Mouse (Mus musculus) myocyte (in vitro differentiated cells): ENCODE data around the gene Prom1. TPM values are rescaled to one million over a fixed set of nuclear protein-coding genes. Genes with fewer than 3 reads are reported as not detected.

Experiments
- H3K27me3 ChIP-seq: one replicate; pipeline ENCODE4 v1.6.1; 2011; ENCODE audit not compliant: control insufficient read depth, insufficient read depth, insufficient read length
- H3K36me3 ChIP-seq: one replicate; pipeline ENCODE4 v1.6.1; 2011; ENCODE audit not compliant: control insufficient read depth, insufficient read depth
- H3K4me2 ChIP-seq: one replicate; pipeline ENCODE4 v1.6.1; 2011; ENCODE audit warnings: low read depth, control low read depth
- H3K4me3 ChIP-seq: one replicate; pipeline ENCODE4 v1.5.1; 2011; ENCODE audit warnings: mild to moderate bottlenecking, control low read depth, moderate library complexity
- H3K79me2 ChIP-seq: one replicate; pipeline ENCODE4 v1.6.1; 2011; ENCODE audit not compliant: control insufficient read depth, insufficient read depth
- H3ac ChIP-seq: one replicate; pipeline ENCODE4 v1.6.1; 2011; ENCODE audit not compliant: control insufficient read depth, insufficient read length
- CEBPB ChIP-seq: IDR thresholded peaks from 2 replicates; pipeline ENCODE4 v1.6.1; 2011; ENCODE audit warnings: mild to moderate bottlenecking, moderate library complexity; ENCODE audit not compliant: poor library complexity, insufficient read depth, severe bottlenecking
- E2F4 ChIP-seq: IDR thresholded peaks from one replicate; pipeline ENCODE4 v1.6.1; 2011; ENCODE audit warnings: mild to moderate bottlenecking, control low read depth, moderate library complexity; ENCODE audit not compliant: insufficient read depth
- MAX ChIP-seq: IDR thresholded peaks from one replicate; pipeline ENCODE4 v1.6.1; 2011; ENCODE audit warnings: low read depth, mild to moderate bottlenecking, control low read depth
- MYOD1 ChIP-seq, 3 experiments: IDR thresholded peaks; one replicate each; pipeline ENCODE4 v1.6.1; 2011; ENCODE audit warnings: control low read depth in 2 of 3, low read depth in 2 of 3, mild to moderate bottlenecking in 2 of 3, moderate library complexity in 1 of 3; ENCODE audit not compliant: insufficient read length in 2 of 3, control insufficient read depth in 1 of 3
- MYOG ChIP-seq, 3 experiments: IDR thresholded peaks; one replicate each; pipeline ENCODE4 v1.6.1; 2011; ENCODE audit warnings: control low read depth in 2 of 3, low read depth in 2 of 3, mild to moderate bottlenecking in 2 of 3; ENCODE audit not compliant: insufficient read length in 2 of 3, control insufficient read depth in 1 of 3, insufficient read depth in 1 of 3
- POLR2A ChIP-seq: IDR thresholded peaks from one replicate; pipeline ENCODE4 v1.6.1; 2011; ENCODE audit warnings: low read depth, mild to moderate bottlenecking, control low read depth, moderate library complexity; ENCODE audit not compliant: insufficient read length
- POLR2AphosphoS2 ChIP-seq: IDR thresholded peaks from one replicate; pipeline ENCODE4 v1.6.1; 2011; ENCODE audit warnings: low read depth, control low read depth; ENCODE audit not compliant: insufficient read length
- REST ChIP-seq: IDR thresholded peaks from one replicate; pipeline ENCODE4 v1.6.1; 2011; ENCODE audit warnings: mild to moderate bottlenecking, control low read depth, moderate library complexity; ENCODE audit not compliant: insufficient read depth, insufficient read length
- SRF ChIP-seq: IDR thresholded peaks from one replicate; pipeline ENCODE4 v1.6.1; 2011; ENCODE audit warnings: low read depth; ENCODE audit not compliant: control insufficient read depth, insufficient read length
- TCF12 ChIP-seq: IDR thresholded peaks from one replicate; pipeline ENCODE4 v1.6.1; 2011; ENCODE audit warnings: mild to moderate bottlenecking, control low read depth; ENCODE audit not compliant: poor library complexity, insufficient read depth, severe bottlenecking
- TCF3 ChIP-seq: IDR thresholded peaks from one replicate; pipeline ENCODE4 v1.6.1; 2011; ENCODE audit warnings: low read depth, control low read depth; ENCODE audit not compliant: insufficient read length
- USF1 ChIP-seq: IDR thresholded peaks from one replicate; pipeline ENCODE4 v1.6.1; 2011; ENCODE audit warnings: low read depth, mild to moderate bottlenecking, control low read depth, moderate library complexity
- polyA plus RNA-seq: library from polyadenylated mRNA; unstranded; fragments of >200 nt; fragmentation: generic; extraction: Trizol; gene quantifications from one replicate; pipeline ENCODE4 v1.2.1, GENCODE M21; 2012; ENCODE audit warnings: missing spikeins

Gene Prom1
- polyA plus RNA-seq, 1 experiment = not detected

GRCm38 (mm10) chr5:43981620-43982019 is 120.2 kb downstream of the Prom1 start, which contains the start of gene Fgfbp1:
Gene Fgfbp1, minus strand, starts transcription at chr5:43981779.
- TF ChIP-seq POLR2A = no peak
- no peak for TF ChIP-seq E2F4
- TF ChIP-seq MYOG (IDR thresholded peaks at IDR 0.05; ENCODE audit: control insufficient read depth in 1 of 3, insufficient read depth in 1 of 3, insufficient read length in 2 of 3, low read depth in 2 of 3) = no peak
- TF ChIP-seq TCF12 = no peak
- no peak for TF ChIP-seq MAX
- TF ChIP-seq USF1 = no peak
- no peak for TF ChIP-seq SRF
- TF ChIP-seq POLR2AphosphoS2 = no peak
- no peak for TF ChIP-seq TCF3
- no peak for TF ChIP-seq CEBPB
- TF ChIP-seq MYOD1 (IDR thresholded peaks at IDR 0.05; ENCODE audit: control insufficient read depth in 1 of 3, insufficient read length in 2 of 3, low read depth in 2 of 3) = no peak
- TF ChIP-seq REST = no peak
- H3ac ChIP-seq = no peak within 1 kb of the TSS
- no peak within 1 kb of the TSS for H3K4me3 ChIP-seq
- H3K36me3 ChIP-seq = no peaks in the 10 kb centered on the region
- no peak within 1 kb of the TSS for H3K4me2 ChIP-seq
- no peaks in the 10 kb centered on the region for H3K27me3 ChIP-seq
- H3K79me2 ChIP-seq = no peaks in the 10 kb centered on the region

- TF ChIP-seq E2F4 = no peak
- H3ac ChIP-seq = no peak overlapping the region
Measured at GRCm38 (mm10) chr5:43980397-43980796, 121.4 kb downstream of the Prom1 start.

DNA sequence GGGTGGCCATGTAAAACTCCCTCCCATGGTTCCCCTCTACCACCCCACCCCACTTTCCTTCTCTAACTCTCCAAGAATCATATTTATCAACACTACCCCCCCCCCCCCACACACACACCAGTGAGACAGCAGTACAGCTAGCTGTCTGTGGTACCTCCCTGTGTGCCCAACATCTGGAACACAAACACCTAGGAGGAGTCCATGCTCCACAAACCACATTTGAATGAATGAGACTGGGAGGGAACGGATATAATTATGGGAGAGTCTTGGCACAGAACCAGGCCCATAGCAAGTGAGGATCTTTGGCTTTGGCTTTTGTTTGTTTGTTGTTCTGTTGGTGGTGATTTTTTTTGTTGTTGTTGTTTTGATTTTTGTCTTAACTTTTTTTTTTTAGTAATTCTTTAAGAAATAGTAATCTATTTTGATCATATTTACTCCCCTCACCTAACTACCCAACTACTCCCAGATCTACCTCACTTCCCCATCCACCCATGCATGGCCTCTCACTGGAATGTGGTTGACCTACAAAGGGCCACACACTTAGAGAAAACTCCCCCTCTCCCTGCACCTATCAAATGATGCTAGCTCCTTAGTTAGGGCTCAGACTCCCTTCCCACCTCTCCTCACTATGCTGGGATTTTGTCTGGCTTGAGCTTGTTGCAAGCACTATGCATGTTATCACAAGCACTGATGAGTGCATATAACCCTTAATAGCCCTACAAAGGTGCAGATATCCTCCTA is 124.8 kb downstream of the Prom1 start:
- TF ChIP-seq TCF3 (no peak), POLR2AphosphoS2 (no peak), MYOD1 (IDR thresholded peaks at IDR 0.05; ENCODE audit: control insufficient read depth in 1 of 3, insufficient read length in 2 of 3, low read depth in 2 of 3) (no peak), SRF (no peak), TCF12 (no peak)
- Histone ChIP-seq H3K27me3 (no peaks in the 10 kb centered on the region), H3K4me3 (no peak overlapping the region), H3K36me3 (no peaks in the 10 kb centered on the region), H3K4me2 (no peak overlapping the region), H3K79me2 (no peaks in the 10 kb centered on the region), H3ac (no peak overlapping the region)

More at GRCm38 (mm10) chr5:43980397-43980796, 121.4 kb downstream of the Prom1 start:
- Histone ChIP-seq H3K4me2 (no peak overlapping the region), H3K79me2 (no peaks in the 10 kb centered on the region), H3K36me3 (no peaks in the 10 kb centered on the region), H3K27me3 (no peaks in the 10 kb centered on the region), H3K4me3 (no peak overlapping the region)

- TF ChIP-seq USF1 (no peak), MYOD1 (IDR thresholded peaks at IDR 0.05; ENCODE audit: control insufficient read depth in 1 of 3, insufficient read length in 2 of 3, low read depth in 2 of 3) (no peak), MAX (no peak), TCF3 (no peak), E2F4 (no peak), TCF12 (no peak), REST (no peak), CEBPB (no peak), SRF (no peak), POLR2A (no peak)
- Histone ChIP-seq H3K36me3 (no peaks in the 10 kb centered on the region), H3K4me2 (no peak overlapping the region)
Measured at GRCm38 (mm10) chr5:43974166-43974565, 127.7 kb downstream of the Prom1 start.

DNA sequence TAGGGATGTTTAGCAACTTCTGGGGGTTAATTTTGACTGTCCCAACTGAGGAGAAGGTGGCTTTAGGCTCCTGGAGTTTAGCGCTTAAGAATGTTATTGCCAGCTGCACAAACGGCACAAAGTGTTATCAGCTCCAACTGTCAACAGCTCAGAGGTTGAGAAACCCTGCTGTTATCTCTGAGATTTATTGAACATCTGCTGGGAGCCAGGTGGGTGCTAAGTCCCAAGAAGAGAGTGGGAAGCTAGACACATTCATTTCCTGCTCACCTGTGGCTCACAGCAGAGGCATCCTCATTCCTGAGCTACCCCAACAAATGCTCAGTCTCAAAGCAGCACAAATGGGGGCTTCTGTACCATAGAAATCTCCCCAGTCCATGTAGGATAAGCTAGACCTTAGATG is 130.7 kb downstream of the Prom1 start:
- Histone ChIP-seq H3K36me3 (no peaks in the 10 kb centered on the region), H3K4me2 (no peak overlapping the region), H3K4me3 (no peak overlapping the region), H3K27me3 (no peaks in the 10 kb centered on the region), H3K79me2 (no peaks in the 10 kb centered on the region), H3ac (no peak overlapping the region)
- TF ChIP-seq CEBPB (no peak), TCF3 (no peak), MYOD1 (IDR thresholded peaks at IDR 0.05; ENCODE audit: control insufficient read depth in 1 of 3, insufficient read length in 2 of 3, low read depth in 2 of 3) (no peak), E2F4 (no peak)

More at GRCm38 (mm10) chr5:43974166-43974565, 127.7 kb downstream of the Prom1 start:
- Histone ChIP-seq H3K4me3 (no peak overlapping the region), H3ac (no peak overlapping the region), H3K27me3 (no peaks in the 10 kb centered on the region), H3K79me2 (no peaks in the 10 kb centered on the region)
